Mouse (Mus musculus): ENCODE data around the gene Pdha1.

Gene Pdha1

GRCm38 (mm10) chrX:160137861-160138717 is at the start of gene Pdha1:
Gene Pdha1, minus strand, starts transcription at chrX:160138413.
- peak; percentile 71 to 75 for DNase-seq (ENCODE audit: low read depth in 2 of 2, low spot score in 2 of 2)

- no peak for DNase-seq (ENCODE audit: low read depth in 2 of 2, low spot score in 2 of 2)
Observed at GRCm38 (mm10) chrX:160179032-160179431, 40.8 kb upstream of the Pdha1 start.

- peak; percentile 43 to 59 for DNase-seq (ENCODE audit: low read depth in 2 of 2, low spot score in 2 of 2)
Observed at GRCm38 (mm10) chrX:160170150-160170549, 31.9 kb upstream of the Pdha1 start.

- DNase-seq (ENCODE audit: low read depth in 2 of 2, low spot score in 2 of 2): no peak
Observed at GRCm38 (mm10) chrX:160166246-160166985, 28.2 kb upstream of the Pdha1 start.

- DNase-seq (ENCODE audit: low read depth in 2 of 2, low spot score in 2 of 2): no peak
Observed at GRCm38 (mm10) chrX:160164259-160164658, 26.0 kb upstream of the Pdha1 start.

- DNase-seq (ENCODE audit: low read depth in 2 of 2, low spot score in 2 of 2): no peak
Observed at GRCm38 (mm10) chrX:160153147-160153815, 15.1 kb upstream of the Pdha1 start.

GRCm38 (mm10) chrX:160148859-160149258 is 10.6 kb upstream of the Pdha1 start:
- DNase-seq (ENCODE audit: low read depth in 2 of 2, low spot score in 2 of 2): no peak

- DNase-seq (ENCODE audit: low read depth in 2 of 2, low spot score in 2 of 2): no peak
Observed at GRCm38 (mm10) chrX:160147406-160147805, 9.2 kb upstream of the Pdha1 start.

- DNase-seq (ENCODE audit: low read depth in 2 of 2, low spot score in 2 of 2): no peak
Observed at GRCm38 (mm10) chrX:160146806-160147205, 8.6 kb upstream of the Pdha1 start.

GRCm38 (mm10) chrX:160137177-160137860 is 894 bp downstream of the Pdha1 start:
- peak; percentile 5 for DNase-seq (ENCODE audit: low read depth in 2 of 2, low spot score in 2 of 2)

- peak; percentile 8 to 30 for DNase-seq (ENCODE audit: low read depth in 2 of 2, low spot score in 2 of 2)
Observed at GRCm38 (mm10) chrX:160136153-160136552, 2.1 kb downstream of the Pdha1 start.

- no peak for DNase-seq (ENCODE audit: low read depth in 2 of 2, low spot score in 2 of 2)
Observed at GRCm38 (mm10) chrX:160135719-160136118, 2.5 kb downstream of the Pdha1 start.

GRCm38 (mm10) chrX:160134136-160134843 is 3.9 kb downstream of the Pdha1 start:
- DNase-seq (ENCODE audit: low read depth in 2 of 2, low spot score in 2 of 2): no peak

GRCm38 (mm10) chrX:160116658-160117057 is 21.6 kb downstream of the Pdha1 start:
- peak; percentile 1 to 19 for DNase-seq (ENCODE audit: low read depth in 2 of 2, low spot score in 2 of 2)

GRCm38 (mm10) chrX:160116074-160116473 is 22.1 kb downstream of the Pdha1 start:
- DNase-seq (ENCODE audit: low read depth in 2 of 2, low spot score in 2 of 2): no peak

- DNase-seq (ENCODE audit: low read depth in 2 of 2, low spot score in 2 of 2): no peak
Observed at GRCm38 (mm10) chrX:160113777-160114176, 24.4 kb downstream of the Pdha1 start.

GRCm38 (mm10) chrX:160107817-160108216 is 30.4 kb downstream of the Pdha1 start:
- no peak for DNase-seq (ENCODE audit: low read depth in 2 of 2, low spot score in 2 of 2)

GRCm38 (mm10) chrX:160091973-160092372 is 46.2 kb downstream of the Pdha1 start:
- DNase-seq (ENCODE audit: low read depth in 2 of 2, low spot score in 2 of 2): no peak
